Mouse (Mus musculus): ENCODE measurements around the gene Bcl2l11. TPM values are rescaled to one million over a fixed set of nuclear protein-coding genes. Genes with fewer than 3 reads are reported as not detected.

The Bcl2l11 gene
- polyA plus RNA-seq, 1 experiment from 2014 or later, result 25.6 TPM

GRCm38 (mm10) chr2:128152211-128152610 lies 26.4 kb downstream of the Bcl2l11 start:
- Histone ChIP-seq H3K27ac (ENCODE audit: low read length) (no peak overlapping the region), H3K4me3 (ENCODE audit: low read length) (no peak overlapping the region), H3K4me2 (replicated peaks; ENCODE audit: low read depth, low read length) (no peak overlapping the region), H3K27me3 (ENCODE audit: insufficient read depth, low read length) (no peaks in the 10 kb centered on the region), H3K36me3 (ENCODE audit: insufficient read depth, low read length) (peaks cover 28% of the 10 kb centered on the region), H3K4me1 (ENCODE audit: insufficient read depth, low read length) (peaks cover 18% of the 10 kb centered on the region), H3K9ac (replicated peaks; ENCODE audit: low read length) (no peak overlapping the region), H3K9me3 (ENCODE audit: low read length) (no peaks in the 10 kb centered on the region)
- ATAC-seq (ENCODE audit: low FRiP score, low TSS enrichment), result no peak
- 87% methylated on average over 9 of the region's 9 CpGs for WGBS

- H3K36me3 ChIP-seq (ENCODE audit: insufficient read depth, low read length), result peaks cover 21% of the 10 kb centered on the region; the same call in 1 of the 2 replicates
- H3K9ac ChIP-seq (replicated peaks; ENCODE audit: low read length), result no peak overlapping the region
- H3K9me3 ChIP-seq (ENCODE audit: low read length), result no peaks in the 10 kb centered on the region
- H3K4me2 ChIP-seq (replicated peaks; ENCODE audit: low read depth, low read length), result no peak overlapping the region
- H3K27ac ChIP-seq (ENCODE audit: low read length), result no peak overlapping the region
- ATAC-seq (ENCODE audit: low FRiP score, low TSS enrichment), result no peak
- no peak overlapping the region for H3K4me3 ChIP-seq (ENCODE audit: low read length)
- H3K27me3 ChIP-seq (ENCODE audit: insufficient read depth, low read length), result no peaks in the 10 kb centered on the region
- WGBS, result 78% methylated on average over 16 of the region's 16 CpGs
- H3K4me1 ChIP-seq (ENCODE audit: insufficient read depth, low read length), result peaks cover 26% of the 10 kb centered on the region
Observed at GRCm38 (mm10) chr2:128152845-128153550, 27.2 kb downstream of the Bcl2l11 start.

- no peak overlapping the region for H3K4me3 ChIP-seq (ENCODE audit: low read length)
- H3K27ac ChIP-seq (ENCODE audit: low read length), result no peak overlapping the region
- no peak for ATAC-seq (ENCODE audit: low FRiP score, low TSS enrichment)
- H3K4me1 ChIP-seq (ENCODE audit: insufficient read depth, low read length), result peaks cover 31% of the 10 kb centered on the region
- H3K36me3 ChIP-seq (ENCODE audit: insufficient read depth, low read length), result peaks cover 18% of the 10 kb centered on the region
- no peaks in the 10 kb centered on the region for H3K27me3 ChIP-seq (ENCODE audit: insufficient read depth, low read length)
- H3K9me3 ChIP-seq (ENCODE audit: low read length), result no peaks in the 10 kb centered on the region
- 76% methylated on average over 11 of the region's 11 CpGs for WGBS
- H3K9ac ChIP-seq (replicated peaks; ENCODE audit: low read length), result no peak overlapping the region
- no peak overlapping the region for H3K4me2 ChIP-seq (replicated peaks; ENCODE audit: low read depth, low read length)
Observed at GRCm38 (mm10) chr2:128153551-128153910, 27.7 kb downstream of the Bcl2l11 start.

GRCm38 (mm10) chr2:128155412-128156066 lies 29.7 kb downstream of the Bcl2l11 start:
- whole genome bisulfite sequencing, result 91% methylated on average over 13 of the region's 13 CpGs
- no peak overlapping the region for H3K4me3 ChIP-seq (ENCODE audit: low read length)
- H3K27ac ChIP-seq (ENCODE audit: low read length), result no peak overlapping the region
- H3K36me3 ChIP-seq (ENCODE audit: insufficient read depth, low read length), result peaks cover 11% of the 10 kb centered on the region
- no peak for ATAC-seq (ENCODE audit: low FRiP score, low TSS enrichment)
- no peak overlapping the region for H3K4me2 ChIP-seq (replicated peaks; ENCODE audit: low read depth, low read length)
- H3K9me3 ChIP-seq (ENCODE audit: low read length), result no peaks in the 10 kb centered on the region
- no peak overlapping the region for H3K9ac ChIP-seq (replicated peaks; ENCODE audit: low read length)
- H3K4me1 ChIP-seq (ENCODE audit: insufficient read depth, low read length), result peaks cover 44% of the 10 kb centered on the region
- no peaks in the 10 kb centered on the region for H3K27me3 ChIP-seq (ENCODE audit: insufficient read depth, low read length)

- no peak overlapping the region for H3K27ac ChIP-seq (ENCODE audit: low read length)
- WGBS, result 78% methylated on average over 5 of the region's 5 CpGs
- ATAC-seq (ENCODE audit: low FRiP score, low TSS enrichment), result 0 out of 2 replicates have a peak, but pooled peaks have one; percentile 29
Observed at GRCm38 (mm10) chr2:128156067-128156462, 30.2 kb downstream of the Bcl2l11 start.

GRCm38 (mm10) chr2:128156557-128157412 lies 30.9 kb downstream of the Bcl2l11 start:
- ATAC-seq (ENCODE audit: low FRiP score, low TSS enrichment), result peak; percentile 60; the same call in 1 of the 2 replicates
- no peak overlapping the region; the same call in 1 of the 2 replicates for H3K27ac ChIP-seq (ENCODE audit: low read length)
- H3K9ac ChIP-seq (replicated peaks; ENCODE audit: low read length), result no peak overlapping the region
- no peaks in the 10 kb centered on the region for H3K27me3 ChIP-seq (ENCODE audit: insufficient read depth, low read length)
- H3K4me1 ChIP-seq (ENCODE audit: insufficient read depth, low read length), result peaks cover 44% of the 10 kb centered on the region
- WGBS, result 52% methylated on average over 12 of the region's 12 CpGs
- H3K36me3 ChIP-seq (ENCODE audit: insufficient read depth, low read length), result peaks cover 10% of the 10 kb centered on the region
- H3K4me2 ChIP-seq (replicated peaks; ENCODE audit: low read depth, low read length), result no peak overlapping the region
- no peaks in the 10 kb centered on the region for H3K9me3 ChIP-seq (ENCODE audit: low read length)
- H3K4me3 ChIP-seq (ENCODE audit: low read length), result no peak overlapping the region

More at GRCm38 (mm10) chr2:128156067-128156462, 30.2 kb downstream of the Bcl2l11 start:
- Histone ChIP-seq H3K27me3 (ENCODE audit: insufficient read depth, low read length) (no peaks in the 10 kb centered on the region), H3K36me3 (ENCODE audit: insufficient read depth, low read length) (peaks cover 10% of the 10 kb centered on the region), H3K4me3 (ENCODE audit: low read length) (no peak overlapping the region), H3K9me3 (ENCODE audit: low read length) (no peaks in the 10 kb centered on the region), H3K4me2 (replicated peaks; ENCODE audit: low read depth, low read length) (no peak overlapping the region), H3K9ac (replicated peaks; ENCODE audit: low read length) (no peak overlapping the region), H3K4me1 (ENCODE audit: insufficient read depth, low read length) (peaks cover 44% of the 10 kb centered on the region)

- no peak overlapping the region for H3K9ac ChIP-seq (replicated peaks; ENCODE audit: low read length)
- no peaks in the 10 kb centered on the region for H3K9me3 ChIP-seq (ENCODE audit: low read length)
- H3K4me3 ChIP-seq (ENCODE audit: low read length), result no peak overlapping the region
- H3K27me3 ChIP-seq (ENCODE audit: insufficient read depth, low read length), result no peaks in the 10 kb centered on the region
- peaks cover 10% of the 10 kb centered on the region for H3K36me3 ChIP-seq (ENCODE audit: insufficient read depth, low read length)
- WGBS, result 28% methylated on average over 17 of the region's 17 CpGs
- peaks cover 44% of the 10 kb centered on the region for H3K4me1 ChIP-seq (ENCODE audit: insufficient read depth, low read length)
- 0 out of 2 replicates have a peak overlapping the region, but pooled peaks have one; percentile 14 for H3K4me2 ChIP-seq (replicated peaks; ENCODE audit: low read depth, low read length)
- peak; percentile 53; the same call in 1 of the 2 replicates for ATAC-seq (ENCODE audit: low FRiP score, low TSS enrichment)
- H3K27ac ChIP-seq (ENCODE audit: low read length), result 0 out of 2 replicates have a peak overlapping the region, but pooled peaks have one; percentile 53
Observed at GRCm38 (mm10) chr2:128158734-128159410, 33.0 kb downstream of the Bcl2l11 start.

GRCm38 (mm10) chr2:128159619-128160125 lies 33.8 kb downstream of the Bcl2l11 start:
- Histone ChIP-seq H3K9ac (replicated peaks; ENCODE audit: low read length) (no peak overlapping the region), H3K4me2 (replicated peaks; ENCODE audit: low read depth, low read length) (no peak overlapping the region), H3K36me3 (ENCODE audit: insufficient read depth, low read length) (peaks cover 10% of the 10 kb centered on the region), H3K4me3 (ENCODE audit: low read length) (no peak overlapping the region), H3K4me1 (ENCODE audit: insufficient read depth, low read length) (peaks cover 44% of the 10 kb centered on the region), H3K27me3 (ENCODE audit: insufficient read depth, low read length) (no peaks in the 10 kb centered on the region), H3K27ac (ENCODE audit: low read length) (no peak overlapping the region), H3K9me3 (ENCODE audit: low read length) (no peaks in the 10 kb centered on the region)
- 61% methylated on average over 7 of the region's 7 CpGs for WGBS
- ATAC-seq (ENCODE audit: low FRiP score, low TSS enrichment), result no peak

- no peaks in the 10 kb centered on the region for H3K9me3 ChIP-seq (ENCODE audit: low read length)
- no peaks in the 10 kb centered on the region for H3K27me3 ChIP-seq (ENCODE audit: insufficient read depth, low read length)
- no peak overlapping the region for H3K27ac ChIP-seq (ENCODE audit: low read length)
- WGBS, result 64% methylated on average over 8 of the region's 8 CpGs
- H3K4me3 ChIP-seq (ENCODE audit: low read length), result no peak overlapping the region
- H3K36me3 ChIP-seq (ENCODE audit: insufficient read depth, low read length), result peaks cover 10% of the 10 kb centered on the region
- ATAC-seq (ENCODE audit: low FRiP score, low TSS enrichment), result no peak
- H3K4me2 ChIP-seq (replicated peaks; ENCODE audit: low read depth, low read length), result no peak overlapping the region
- H3K9ac ChIP-seq (replicated peaks; ENCODE audit: low read length), result no peak overlapping the region
- H3K4me1 ChIP-seq (ENCODE audit: insufficient read depth, low read length), result peaks cover 21% of the 10 kb centered on the region
Observed at GRCm38 (mm10) chr2:128163177-128163576, 37.3 kb downstream of the Bcl2l11 start.

All from kidney, embryonic 16.5 days (tissue).